Mouse (Mus musculus) CD4-positive, CD25-positive, alpha-beta regulatory T cell, adult 4 months (primary cell): Measurements from ENCODE around the gene Tmem120a. TPM values are rescaled to one million over a fixed set of nuclear protein-coding genes. Genes with fewer than 3 reads are reported as not detected.
A peak's percentile ranks its signal among the peaks of the same experiment; 100 is the strongest.

Experiments
- ATAC-seq: one replicate; pipeline ENCODE4 v1.8.0; 2017
- polyA plus RNA-seq, 2 experiments: library from polyadenylated mRNA; unstranded; fragments of 100-300 nt; shearing (Covaris generic); gene quantifications; one replicate each; pipeline ENCODE4 v1.2.1; 2017

Gene Tmem120a
- polyA plus RNA-seq, 2 experiments from 2014 or later = 40.0 to 52.4 TPM

DNA sequence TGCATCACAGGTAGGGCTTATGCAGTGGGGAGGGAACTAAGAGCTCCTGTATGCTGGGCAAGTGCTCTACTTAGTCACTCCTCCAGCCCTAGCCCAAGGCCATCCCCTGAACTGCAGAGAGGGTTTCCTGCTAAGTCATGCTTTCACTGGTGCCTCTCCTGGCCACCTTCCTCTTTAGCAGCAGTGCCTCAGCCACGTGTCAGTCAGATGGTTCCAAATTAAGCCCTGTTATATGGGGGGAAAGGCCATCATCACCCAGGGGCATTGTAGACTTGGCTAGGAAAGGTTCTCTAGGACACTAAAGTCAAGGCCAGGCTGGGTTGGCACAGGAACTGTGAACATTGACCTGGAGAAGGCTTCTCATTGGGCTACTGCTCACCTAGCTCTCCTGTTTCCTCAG, 36.4 kb downstream of the Tmem120a start:
- ATAC-seq = no peak

DNA sequence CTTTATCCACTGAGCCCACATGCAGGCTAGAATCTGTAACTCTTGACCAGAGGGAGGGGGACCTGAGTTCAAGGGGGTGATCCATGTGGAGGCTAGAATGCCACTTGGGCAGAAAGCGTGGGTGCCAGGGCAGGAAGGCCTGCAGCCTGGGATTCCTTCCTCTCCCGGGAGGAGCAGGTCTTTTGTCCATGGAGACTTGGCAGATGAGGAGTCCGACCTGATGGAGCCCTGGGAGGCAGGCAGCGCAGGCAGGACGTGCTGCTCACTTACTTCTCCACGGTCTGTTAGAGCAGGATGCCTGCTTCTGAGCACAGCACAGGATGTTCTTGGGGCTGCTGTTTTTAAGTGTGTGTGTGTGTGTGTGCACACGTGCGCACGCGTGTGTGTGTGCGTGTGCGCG, 37.2 kb downstream of the Tmem120a start:
- ATAC-seq = no peak

DNA sequence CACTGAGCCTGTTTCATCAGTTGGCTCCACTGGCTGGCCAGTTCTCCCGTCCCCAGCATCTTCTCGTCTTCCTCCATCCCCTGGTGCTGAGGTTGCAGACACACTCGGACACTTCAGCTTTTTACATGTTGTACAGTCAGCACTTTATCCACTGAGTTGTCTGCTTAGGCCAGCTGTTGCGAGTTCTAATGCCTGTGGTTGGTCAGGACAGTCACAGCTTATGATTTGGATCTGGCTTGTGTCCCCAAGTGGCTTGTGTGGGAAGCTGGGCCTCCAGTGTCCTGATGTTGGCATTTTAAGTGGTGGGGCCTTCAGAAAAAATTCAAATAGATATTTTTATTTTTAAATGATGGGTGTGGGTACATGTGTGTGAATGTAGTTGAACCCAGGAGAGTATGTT, 38.9 kb downstream of the Tmem120a start:
- no peak for ATAC-seq

DNA sequence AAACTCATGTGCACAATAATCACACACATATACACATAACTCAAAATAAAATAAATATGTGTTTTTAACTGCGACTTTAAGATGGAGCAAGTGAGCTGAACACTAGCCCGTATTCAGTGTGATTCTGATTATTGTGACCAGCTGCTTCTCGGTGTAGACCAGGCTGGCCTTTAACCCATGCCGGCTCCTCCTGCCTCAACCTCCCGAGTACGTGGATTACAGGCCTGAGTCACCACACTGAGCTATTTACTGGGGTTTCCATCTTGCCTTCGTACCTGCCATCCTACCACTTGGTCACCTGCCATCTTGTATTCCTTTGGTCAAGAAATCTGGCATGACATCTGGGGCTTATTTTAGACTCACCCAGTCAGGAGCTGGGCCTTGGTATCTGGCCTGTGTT, 40.8 kb downstream of the Tmem120a start:
- ATAC-seq = no peak

DNA sequence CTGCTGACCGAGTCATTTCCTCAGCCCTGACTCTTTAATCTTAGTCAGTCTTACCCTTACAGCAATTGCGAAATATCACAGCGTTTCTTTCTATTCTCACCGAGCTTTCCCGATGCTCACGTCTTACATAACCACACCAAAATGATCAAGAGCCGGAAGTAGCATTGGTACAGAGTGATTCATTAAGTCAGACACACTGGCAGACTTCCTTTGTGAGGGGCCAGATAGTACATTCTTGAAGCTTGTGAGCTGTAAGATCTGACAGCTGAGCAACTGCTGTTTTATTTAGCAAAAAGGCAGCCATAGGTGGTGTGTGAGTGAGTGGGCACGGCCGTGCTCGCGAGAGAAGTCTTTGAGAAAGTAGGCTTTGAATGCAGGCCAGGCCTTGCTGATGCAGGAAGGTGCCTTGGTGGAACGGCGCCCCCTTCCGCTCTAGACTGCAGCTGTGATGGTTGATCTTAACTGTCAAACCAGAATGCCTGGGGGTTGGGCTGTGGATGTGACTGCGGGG, 41.5 kb downstream of the Tmem120a start:
- peak; percentile 90 for ATAC-seq

DNA sequence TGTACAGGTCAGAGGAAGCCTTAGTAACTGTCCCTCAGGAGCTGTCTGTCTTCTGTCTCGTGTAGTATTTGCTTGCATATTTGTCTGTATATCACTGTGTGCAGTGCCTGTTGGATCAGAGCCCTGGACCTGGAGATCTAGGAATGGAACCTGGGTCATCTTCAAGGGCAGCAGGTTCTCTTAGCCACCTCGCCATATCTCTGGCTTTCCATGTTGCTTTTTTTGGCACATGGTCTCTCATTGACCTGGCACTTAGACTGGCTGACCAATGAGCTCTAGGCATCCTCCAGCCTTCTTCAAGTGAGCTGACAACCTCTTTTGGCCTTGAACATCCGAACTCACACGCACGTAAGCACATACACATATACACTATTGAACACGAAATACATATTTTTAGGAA, 42.1 kb downstream of the Tmem120a start:
- ATAC-seq = no peak

DNA sequence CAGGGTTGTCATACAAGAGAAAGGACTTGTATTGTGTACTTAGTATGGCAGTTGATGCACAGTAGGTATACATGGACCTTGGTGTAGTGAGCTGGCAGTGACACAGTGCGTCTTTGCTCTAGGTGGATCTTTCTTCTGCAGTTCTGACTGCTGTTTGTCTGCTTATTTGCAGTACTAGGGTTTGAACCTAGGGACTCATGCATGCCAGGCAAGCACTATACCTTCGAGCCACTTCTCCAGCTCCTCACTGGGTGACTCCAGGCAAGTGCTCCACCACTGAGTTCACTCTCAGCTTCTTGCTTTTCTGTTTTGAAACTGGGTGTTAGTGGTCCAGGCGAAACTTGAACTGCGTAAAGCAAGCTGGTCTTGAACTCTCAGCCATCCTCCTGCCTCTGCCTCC, 42.6 kb downstream of the Tmem120a start:
- no peak for ATAC-seq

DNA sequence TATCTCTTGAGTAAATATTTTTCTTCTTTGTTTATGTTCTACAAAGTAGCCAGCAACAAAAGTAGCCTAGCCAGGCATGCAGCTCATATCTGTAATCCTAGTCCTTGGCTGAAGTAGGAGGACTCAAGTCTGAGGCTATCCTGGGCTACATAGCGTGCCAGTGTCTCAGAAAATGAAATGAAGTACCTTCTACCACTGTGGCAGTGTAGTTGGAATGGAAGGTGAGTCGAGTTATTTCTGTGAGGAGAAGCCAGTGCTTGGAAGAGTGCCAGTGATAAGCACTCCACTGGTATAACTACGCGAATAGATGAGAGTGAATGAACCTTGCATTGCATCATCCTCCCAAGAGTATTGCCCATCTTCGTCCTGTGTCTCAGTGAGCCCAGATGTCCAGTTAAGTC, 46.5 kb downstream of the Tmem120a start:
- ATAC-seq = no peak

DNA sequence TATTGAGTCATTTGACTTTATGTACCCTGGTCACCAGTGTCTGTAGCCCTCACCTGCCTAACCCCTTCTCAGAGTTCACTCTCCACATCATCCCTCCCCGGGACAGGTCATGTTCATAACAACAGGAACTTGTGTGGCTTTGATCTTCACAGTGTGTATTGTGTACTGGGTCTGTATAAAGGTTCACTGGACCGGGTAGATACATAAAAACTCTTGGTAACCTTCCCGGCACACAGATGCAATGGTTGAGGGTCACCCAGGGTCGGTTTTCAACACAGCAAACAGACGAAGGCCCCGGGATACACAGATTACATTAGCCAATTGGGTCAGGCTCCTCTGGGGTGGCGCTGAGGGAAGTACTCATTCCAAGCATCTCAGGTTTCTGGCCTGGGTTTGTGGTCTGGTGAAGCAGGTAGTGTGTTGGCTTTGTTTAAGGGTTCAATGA, 48.9 kb downstream of the Tmem120a start:
- ATAC-seq = no peak

DNA sequence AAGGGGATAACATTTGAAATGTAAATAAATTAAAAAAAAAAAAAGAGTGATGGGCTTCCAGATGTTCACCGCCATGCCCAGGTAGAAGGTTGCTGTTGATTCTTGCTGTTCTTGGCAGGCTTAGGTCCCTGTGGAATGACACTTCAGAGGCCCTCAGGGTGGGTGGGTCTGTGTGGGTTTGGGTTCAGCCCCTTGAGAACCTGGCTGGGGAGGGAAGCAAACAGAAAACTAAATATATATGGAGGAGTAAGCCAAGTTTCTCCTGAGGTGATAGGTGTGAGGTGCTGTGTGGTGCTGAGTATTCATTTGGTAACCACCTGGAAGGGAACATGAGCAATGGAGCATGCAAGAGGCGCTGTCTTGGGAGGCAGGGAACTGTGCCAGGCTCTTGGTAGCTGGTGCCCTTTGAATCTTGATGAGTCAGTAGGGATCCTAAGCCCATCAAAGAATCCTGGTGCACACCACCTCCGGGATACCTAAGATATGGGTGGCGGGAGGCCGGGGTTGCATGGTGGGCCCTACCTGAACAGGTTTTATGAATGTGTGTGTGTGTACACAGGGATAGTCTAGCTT, 50.9 kb downstream of the Tmem120a start:
- no peak for ATAC-seq

DNA sequence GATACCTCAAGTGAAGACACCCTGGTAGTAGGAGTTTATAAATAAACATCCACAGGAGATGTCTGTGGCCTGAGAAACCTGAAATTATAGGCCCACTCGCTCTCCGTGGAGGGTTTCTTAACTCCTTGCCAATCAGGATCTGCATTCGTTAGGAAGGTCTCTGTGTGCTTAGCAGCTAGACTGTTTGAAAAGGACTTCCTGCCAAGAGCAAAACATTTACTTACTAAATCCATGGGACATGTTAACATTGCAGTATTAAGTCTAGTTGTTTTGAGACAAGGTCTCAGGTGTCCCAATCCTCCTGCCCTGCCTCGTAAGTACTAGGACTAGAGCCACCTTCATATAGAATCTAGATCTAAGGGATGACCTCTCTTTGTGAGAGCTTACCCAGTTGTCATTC, 53.0 kb downstream of the Tmem120a start:
- ATAC-seq = no peak

DNA sequence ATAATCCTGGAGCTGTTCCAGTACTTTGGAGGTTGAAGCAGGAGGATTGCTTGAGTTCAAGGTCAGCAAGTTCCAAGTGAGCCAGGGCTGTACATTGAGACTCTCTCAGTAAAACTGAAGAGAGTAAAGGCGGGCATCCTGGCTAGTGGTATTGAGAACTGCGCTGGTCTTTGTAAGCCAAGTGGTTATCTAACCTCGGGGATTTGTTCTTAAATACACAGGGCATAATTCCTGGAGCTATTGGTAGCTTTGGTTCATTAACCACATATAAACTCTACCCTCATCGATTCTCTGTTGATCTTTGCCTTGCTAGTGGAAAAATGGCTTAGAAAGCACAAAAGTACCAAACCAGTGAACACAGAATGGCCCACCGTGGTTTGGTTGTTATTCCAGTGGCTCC, 53.8 kb downstream of the Tmem120a start:
- ATAC-seq = no peak

Other genes with a start within 250 kb of the Tmem120a start
- gene Hip1, start 199.3 kb downstream of the Tmem120a start, polyA plus RNA-seq = 1 to 10 TPM; 5.4 to 7.4 TPM
- not detected for gene Ccl26, start 180.9 kb downstream of the Tmem120a start, polyA plus RNA-seq
- gene Ccl24, start 171.4 kb downstream of the Tmem120a start, polyA plus RNA-seq = not detected
- gene Rhbdd2, start 111.8 kb downstream of the Tmem120a start, polyA plus RNA-seq = 10 to 100 TPM; 17.6 to 36.8 TPM
- 10 to 100 TPM; 28.9 to 69.0 TPM for gene Por, start 74.4 kb downstream of the Tmem120a start, polyA plus RNA-seq
- gene Styxl1, start 33.9 kb upstream of the Tmem120a start, polyA plus RNA-seq = 1 to 10 TPM in 1 of 2 experiments, under 1 TPM in 1; 0.61 to 1.1 TPM
- gene Mdh2, start 34.0 kb upstream of the Tmem120a start, polyA plus RNA-seq = 100 to 1,000 TPM; 657 to 753 TPM
- gene Srrm3, start 62.4 kb upstream of the Tmem120a start, polyA plus RNA-seq = not detected
- 1 to 10 TPM in 1 of 2 experiments, not detected in 1; 1.3 TPM for gene Hspb1, start 143.5 kb upstream of the Tmem120a start, polyA plus RNA-seq
- 10 to 100 TPM; 29.6 to 47.8 TPM for gene Ywhag, start 190.2 kb upstream of the Tmem120a start, polyA plus RNA-seq
- 1 to 10 TPM; 1.3 to 2.3 TPM for gene Ssc4d, start 230.1 kb upstream of the Tmem120a start, polyA plus RNA-seq
- not detected for gene Zp3, start 235.7 kb upstream of the Tmem120a start, polyA plus RNA-seq